Mouse (Mus musculus) spleen, postnatal 14 days (tissue): ENCODE data around the gene Ltk.

Source experiments
- DNase-seq, 2 experiments: peaks; one replicate each; pipeline ENCODE4 v3.0.0; 2021 to 2022; ENCODE audit warnings: low spot score in 2 of 2

Ltk gene

DNA sequence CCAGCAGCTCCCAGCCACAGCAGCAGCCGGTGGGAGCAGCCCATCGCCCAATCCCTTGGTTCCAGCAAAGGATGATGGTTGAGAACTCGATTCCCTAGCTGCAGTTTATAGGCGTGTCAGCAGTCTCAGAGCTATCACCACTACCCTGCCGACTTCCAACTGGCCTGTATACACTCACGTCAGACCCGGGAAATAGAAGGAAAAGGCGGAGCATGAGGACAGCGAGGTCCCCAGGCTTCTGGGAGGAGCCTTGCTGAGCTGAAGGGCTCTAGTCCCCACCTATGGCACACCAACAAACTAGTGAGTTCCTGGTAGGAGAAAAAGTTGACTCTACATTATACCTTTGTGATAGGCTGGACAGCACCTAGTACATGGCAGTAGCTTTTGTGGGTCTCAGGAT is at the start of gene Ltk:
Gene Ltk (minus strand): TSS at position 181 of the 400 bp plus-strand sequence.
- DNase-seq, result no peak

- no peak for DNase-seq
Observed at GRCm38 (mm10) chr2:119808881-119809280, 48.6 kb upstream of the Ltk start.

DNA sequence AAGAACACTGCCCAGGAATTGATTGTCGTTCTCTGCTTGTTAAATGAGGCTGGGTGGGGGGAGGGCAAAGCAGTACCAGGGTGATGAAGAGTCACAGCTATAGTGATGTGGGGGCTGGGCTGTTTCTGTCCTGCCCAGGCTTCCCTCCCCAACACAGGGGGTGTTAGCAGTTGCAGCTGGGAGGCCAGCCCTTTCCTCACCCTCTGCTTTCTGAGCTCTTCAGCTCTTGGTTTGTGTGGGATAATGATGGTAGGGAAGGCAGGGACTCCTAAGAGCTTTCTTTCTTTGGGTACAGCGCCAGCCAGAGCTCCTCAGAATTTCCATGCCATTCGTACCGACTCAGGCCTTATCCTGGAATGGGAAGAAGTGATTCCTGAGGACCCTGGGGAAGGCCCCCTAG is 48.2 kb upstream of the Ltk start:
- DNase-seq, result no peak

DNA sequence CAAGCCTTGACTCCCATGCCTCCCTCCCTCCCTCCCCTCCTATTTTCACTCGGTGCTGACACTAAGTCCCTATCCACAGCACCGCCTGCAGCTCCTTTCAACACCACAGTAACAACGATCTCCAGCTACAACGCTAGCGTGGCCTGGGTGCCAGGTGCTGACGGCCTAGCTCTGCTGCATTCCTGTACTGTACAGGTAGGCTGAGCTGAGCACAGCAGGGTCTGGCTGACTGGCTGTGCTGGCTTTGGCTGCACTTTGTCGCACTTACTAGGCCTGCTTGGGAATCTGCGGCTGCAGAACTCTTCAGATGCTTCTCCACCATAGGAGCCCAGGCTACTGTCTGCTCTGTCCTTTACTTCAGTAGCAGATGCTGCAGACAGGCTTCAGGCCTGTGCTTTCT is 45.3 kb upstream of the Ltk start:
- no peak for DNase-seq

- DNase-seq, result no peak
Observed at GRCm38 (mm10) chr2:119804776-119805175, 44.5 kb upstream of the Ltk start.

GRCm38 (mm10) chr2:119804275-119804628 is 44.0 kb upstream of the Ltk start:
- DNase-seq, result no peak

GRCm38 (mm10) chr2:119803618-119804274 is 43.5 kb upstream of the Ltk start:
- no peak for DNase-seq

DNA sequence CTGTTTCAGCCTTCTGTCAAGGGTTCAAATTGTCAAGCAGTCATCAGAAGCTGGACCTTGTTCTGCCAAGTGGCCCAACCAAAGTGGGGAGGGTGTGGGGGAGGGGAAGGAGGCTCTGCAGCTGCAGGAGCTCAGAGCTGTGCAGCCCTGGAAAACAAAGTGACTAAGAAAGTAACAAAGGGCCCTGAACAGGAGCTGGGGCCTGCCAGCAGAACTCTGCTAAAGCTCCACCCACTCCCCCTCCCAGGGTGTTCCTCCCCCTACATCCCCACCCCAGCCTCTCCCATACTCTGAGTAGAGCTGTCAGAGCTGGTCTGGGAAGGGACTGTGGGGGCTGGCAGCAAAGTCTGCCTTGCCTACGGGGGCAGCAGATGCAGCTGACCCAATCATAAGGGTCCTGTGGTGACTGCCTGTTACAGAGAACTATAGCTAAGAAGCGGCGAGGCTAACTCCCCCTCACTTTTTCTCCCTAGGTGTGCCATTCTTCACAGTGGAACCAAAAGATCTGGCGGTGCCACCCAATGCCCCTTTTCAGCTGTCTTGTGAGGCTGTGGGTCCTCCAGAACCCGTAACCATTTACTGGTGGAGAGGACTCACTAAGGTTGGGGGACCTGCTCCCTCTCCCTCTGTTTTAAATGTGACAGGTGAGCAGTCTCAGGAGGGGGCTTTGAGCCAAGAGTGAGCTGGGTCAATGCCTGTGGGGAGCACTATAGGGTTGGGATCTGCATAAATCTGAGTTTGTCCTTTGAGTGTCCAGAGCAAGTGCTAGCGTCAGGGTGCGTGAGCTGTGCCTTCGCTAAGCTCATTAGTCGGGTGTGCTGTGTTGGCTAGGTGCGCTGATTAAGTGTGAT is 42.8 kb upstream of the Ltk start:
- no peak for DNase-seq

- DNase-seq, result no peak
Observed at GRCm38 (mm10) chr2:119800876-119801846, 40.9 kb upstream of the Ltk start.

- DNase-seq, result no peak
Observed at GRCm38 (mm10) chr2:119799961-119800550, 39.8 kb upstream of the Ltk start.

- DNase-seq, result peak in 1 of 2 experiments; percentile 5
Observed at GRCm38 (mm10) chr2:119799181-119799960, 39.1 kb upstream of the Ltk start.

DNA sequence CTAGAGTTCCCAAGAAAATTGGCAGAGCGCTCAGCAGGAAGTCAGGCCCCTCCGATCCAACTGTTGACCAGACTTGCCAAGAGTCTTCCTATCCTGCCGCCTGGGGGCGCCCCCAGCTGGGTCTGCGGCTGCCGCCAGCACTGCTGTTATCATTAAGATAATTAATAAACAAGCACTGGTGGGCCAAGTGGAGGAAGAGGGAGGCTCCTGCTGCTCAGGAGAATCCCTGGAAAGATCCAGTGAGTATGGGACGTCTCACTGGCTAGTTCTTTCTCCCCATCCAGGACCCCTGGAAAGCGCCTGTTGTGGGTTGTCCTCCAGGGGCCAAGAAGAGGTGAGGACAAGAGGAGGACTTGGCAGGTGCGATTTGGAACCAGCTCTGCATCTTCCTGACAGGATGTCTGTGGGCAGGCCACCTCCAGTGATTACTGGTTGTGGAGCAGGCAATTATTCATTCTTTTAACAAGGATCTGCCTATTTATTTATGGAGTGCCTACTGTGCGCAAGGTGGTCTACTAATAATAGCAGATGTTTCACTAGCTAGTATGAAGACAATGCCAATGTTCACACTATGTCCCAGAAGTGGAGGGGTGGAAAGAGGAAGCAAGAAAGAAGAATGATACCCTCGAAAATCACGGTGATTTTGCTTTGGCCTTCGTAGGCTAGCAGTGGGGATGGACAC is 38.2 kb upstream of the Ltk start:
- peak in 1 of 2 experiments; percentile 20 for DNase-seq

DNA sequence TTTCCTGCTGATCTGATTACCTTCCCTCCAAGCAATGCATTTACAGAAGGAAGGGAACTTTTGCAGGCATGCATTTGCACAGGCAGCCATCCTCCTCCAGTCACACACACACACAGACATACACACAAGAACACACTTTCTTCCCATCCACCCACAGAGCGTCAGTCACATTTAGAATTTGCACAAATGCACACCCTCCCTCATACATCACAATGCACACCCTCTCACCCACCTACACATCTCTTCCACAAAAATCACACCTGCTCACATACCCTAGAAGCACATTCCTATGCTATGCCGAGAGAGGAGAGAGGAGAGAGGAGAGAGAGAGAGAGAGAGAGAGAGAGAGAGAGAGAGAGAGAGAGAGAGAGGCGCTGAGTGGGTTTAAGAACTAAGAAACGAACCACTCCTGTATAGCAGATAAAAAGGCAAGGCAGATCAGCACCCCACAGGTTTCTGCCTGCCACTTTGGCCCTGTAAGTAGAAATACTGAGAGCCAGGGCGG is 37.1 kb upstream of the Ltk start, which contains the start of gene Tyro3:
Gene Tyro3 (plus strand): TSS at position 455 of the 505 bp plus-strand sequence.
- DNase-seq, result no peak

- DNase-seq, result no peak
Observed at GRCm38 (mm10) chr2:119789996-119790395, 29.8 kb upstream of the Ltk start.

DNA sequence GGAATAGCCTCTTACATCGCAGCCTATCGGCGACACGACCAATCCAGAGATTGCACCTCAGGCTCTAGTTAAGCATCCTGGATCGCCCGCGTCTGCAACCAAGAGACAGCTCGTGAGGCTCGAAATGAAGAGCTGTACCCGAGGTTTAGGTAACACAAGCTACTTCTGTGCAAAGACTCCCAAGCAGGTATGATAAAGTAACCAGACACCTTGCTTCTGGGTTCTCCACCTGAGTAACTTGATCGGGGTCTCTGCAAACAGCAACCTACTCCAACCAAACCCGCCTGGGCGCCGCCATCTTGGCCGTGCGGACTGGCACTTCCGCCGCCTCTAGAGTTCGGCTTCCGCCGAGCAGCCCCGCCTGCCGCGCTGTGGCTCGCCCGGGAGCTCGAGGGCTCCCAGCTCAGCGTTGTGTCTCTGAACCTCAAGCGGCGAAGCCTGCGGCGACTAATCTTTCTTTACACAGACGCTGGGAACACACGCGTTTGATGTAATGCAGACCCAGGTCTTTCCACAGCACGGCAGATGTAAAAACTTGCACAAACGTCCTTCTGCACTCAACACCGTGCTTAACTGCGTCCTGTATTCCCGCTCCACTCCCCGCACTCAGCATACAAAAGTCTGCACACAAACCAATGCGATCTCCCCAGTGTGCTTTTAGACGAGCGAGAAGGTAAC is 27.1 kb upstream of the Ltk start, which contains the start of gene Rpap1:
Gene Rpap1 (minus strand): TSS at position 332 of the 678 bp plus-strand sequence.
- peak; percentile 64 to 75 for DNase-seq

GRCm38 (mm10) chr2:119767246-119767645 is 7.0 kb upstream of the Ltk start:
- DNase-seq, result no peak

- DNase-seq, result no peak
Observed at GRCm38 (mm10) chr2:119763924-119764323, 3.7 kb upstream of the Ltk start.

DNA sequence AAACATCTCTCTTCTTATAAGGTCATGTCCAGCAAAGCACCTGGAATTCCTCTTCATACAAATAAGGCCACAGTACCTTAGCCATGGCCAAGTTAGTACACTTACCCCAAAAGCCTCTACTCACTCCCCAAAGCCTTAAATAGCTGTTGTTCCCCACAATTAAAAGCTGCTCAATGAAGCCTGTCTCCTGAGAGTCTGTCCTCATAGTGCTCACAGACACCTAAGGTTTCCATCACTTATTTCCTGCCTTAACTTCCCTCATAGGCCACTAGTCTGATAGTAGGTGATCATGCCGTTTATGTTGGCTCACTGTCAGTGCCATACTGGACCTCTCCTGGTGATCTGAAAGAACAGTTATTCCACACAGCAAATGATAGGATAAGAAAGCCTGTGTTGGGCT is 2.0 kb upstream of the Ltk start:
- no peak for DNase-seq
